Mouse (Mus musculus) small intestine, adult 2 months (tissue): ENCODE results near the gene Zfp867.

Source experiments
- CTCF ChIP-seq: fragments of 200-500 bp; IDR thresholded peaks from 2 replicates; pipeline ENCODE4 v1.5.1; 2012; ENCODE audit warnings: low read depth, mild to moderate bottlenecking, control low read depth, inconsistent platforms, low read length, moderate library complexity, mixed read lengths; ENCODE audit not compliant: insufficient replicate concordance, insufficient read length; ENCODE audit errors: extremely low read depth
- POLR2A ChIP-seq: fragments of 200-500 bp; IDR thresholded peaks from 2 replicates; pipeline ENCODE4 v1.6.1; 2012; ENCODE audit warnings: low read depth, mild to moderate bottlenecking, control low read depth, inconsistent platforms, low read length, moderate library complexity

- no peak for TF ChIP-seq CTCF
- no peak for TF ChIP-seq POLR2A
Observed at GRCm38 (mm10) chr11:59497747-59498146, 25.5 kb upstream of the Zfp867 start.
